Mouse (Mus musculus) spleen, adult 10 weeks (tissue): ENCODE data around the gene Set. TPM values are rescaled to one million over a fixed set of nuclear protein-coding genes. Genes with fewer than 3 reads are reported as not detected.

Experiments used
- polyA plus RNA-seq: library from polyadenylated mRNA; stranded (reverse); fragments of 350-450 nt; fragmentation: Illumina TruSeq; extraction: RNeasy Lipid Tissue Mini Kit (QIAGEN cat#74804); gene quantifications from one replicate; pipeline ENCODE4 v1.2.3, GENCODE M21; 2015; ENCODE audit warnings: low replicate concordance; ENCODE audit not compliant: insufficient read depth

The Set gene
- 534 TPM for polyA plus RNA-seq

DNA sequence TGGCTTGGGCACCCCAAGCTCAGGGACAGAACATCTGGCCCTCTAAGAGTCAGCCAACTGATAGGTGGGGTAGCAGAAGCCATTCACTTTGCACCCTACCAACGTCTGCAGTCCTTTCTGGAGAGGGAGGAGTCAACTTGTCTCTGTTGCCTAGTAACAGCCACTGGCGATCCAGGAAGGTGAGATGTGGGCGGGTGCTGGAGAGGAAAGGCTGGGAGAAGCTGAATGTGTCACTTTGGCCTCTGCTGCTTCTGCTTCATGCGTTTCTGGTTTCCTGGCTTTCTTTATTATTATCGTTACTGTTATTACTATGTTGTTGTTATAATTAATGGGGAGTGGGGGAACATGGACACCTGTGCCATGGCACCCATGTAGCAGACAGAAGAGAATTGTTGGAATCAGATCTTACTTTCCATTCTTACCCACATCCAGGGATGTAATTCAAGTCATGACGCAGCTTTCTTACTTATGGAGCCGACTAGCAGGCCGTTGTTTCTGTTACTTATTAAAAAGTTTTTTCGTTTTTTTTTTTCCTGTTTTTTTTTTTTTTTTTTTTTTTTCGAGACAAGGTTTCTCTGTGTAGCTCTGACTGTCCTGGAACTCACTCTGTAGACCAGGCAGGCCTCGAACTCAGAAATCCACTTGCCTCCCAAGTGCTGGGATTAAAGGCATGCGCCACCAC is at the start of gene Set:
TSS of gene Set (plus strand) at position 156 of the 682 bp plus-strand sequence.

DNA sequence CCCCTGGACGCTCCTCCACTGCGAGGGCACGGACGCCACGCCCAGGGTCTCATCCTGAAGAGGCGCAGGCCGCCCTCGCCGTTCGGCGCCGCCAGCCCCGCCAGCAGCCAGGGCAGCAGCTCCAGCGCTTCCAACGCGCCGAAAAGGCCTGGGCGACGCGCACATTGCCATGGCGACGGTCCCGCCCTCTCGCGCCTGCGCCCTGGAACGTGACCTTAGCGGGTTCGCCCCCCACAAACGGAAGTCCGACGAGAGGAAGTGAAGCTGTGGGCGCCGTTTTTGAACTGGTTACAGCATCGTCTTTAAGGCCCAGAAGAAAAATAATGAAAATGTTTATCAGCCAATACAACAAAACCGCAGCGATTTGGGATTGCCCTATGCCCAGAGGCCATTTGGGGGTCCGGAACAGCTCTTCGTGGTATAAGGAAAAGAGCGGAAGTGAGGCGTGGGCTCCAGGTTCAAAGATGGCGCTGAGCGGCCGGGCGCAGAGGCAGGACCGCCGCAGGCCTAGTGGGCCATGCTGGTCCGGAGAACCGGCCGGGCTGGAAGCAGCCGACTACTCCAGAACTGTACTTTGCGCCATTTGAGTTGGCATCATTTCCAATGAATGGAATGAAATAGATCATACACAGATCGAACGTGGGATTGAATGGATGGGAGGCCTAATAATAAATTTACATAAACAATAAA is 8.3 kb upstream of the Set start, which contains the start of gene Wdr34:
TSS of gene Wdr34 (minus strand) at position 183 of the 690 bp plus-strand sequence.

DNA sequence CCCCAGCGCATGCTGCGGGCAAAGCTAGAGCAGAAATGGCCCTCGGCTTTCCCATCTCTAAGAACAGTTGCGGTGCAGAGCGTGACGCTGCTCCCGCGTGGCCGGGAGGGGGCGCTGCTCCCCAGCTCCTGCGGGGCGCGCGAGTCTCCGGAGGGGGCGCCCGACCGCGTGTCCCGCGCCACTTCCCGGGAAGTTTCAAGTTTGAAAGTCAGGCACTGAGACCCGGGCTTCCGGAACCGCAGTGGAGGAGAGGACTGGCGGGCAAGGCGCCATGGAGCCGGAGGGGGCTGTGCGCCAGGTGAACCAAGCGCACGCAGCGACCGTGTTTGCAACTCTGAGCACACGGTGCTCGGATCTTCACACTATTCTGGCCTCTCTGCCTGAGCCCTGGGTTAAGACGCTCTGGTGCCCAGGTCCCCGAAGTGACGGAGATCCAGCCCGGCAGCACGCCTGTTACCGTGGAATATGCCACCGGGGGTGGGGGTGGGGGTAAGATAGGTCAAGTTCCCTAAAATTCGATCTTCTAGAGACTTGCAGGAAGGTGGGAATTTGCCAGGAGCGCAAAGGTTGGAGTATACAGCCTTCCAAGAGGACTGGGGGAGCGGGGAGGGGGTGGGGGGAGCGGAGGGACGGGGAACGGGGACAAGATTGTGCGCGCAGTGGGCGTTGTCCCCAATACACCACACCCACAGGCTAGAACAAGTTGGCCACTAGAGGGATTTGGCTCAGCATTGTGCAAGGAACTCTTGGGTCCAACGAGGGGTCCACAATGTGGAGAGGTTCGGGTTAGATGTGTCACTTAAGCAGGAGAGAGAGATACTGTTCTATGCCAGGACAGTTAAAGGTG is 20.5 kb downstream of the Set start, which contains the start of gene Pkn3:
TSS of gene Pkn3 (plus strand) at position 183 of the 847 bp plus-strand sequence.

DNA sequence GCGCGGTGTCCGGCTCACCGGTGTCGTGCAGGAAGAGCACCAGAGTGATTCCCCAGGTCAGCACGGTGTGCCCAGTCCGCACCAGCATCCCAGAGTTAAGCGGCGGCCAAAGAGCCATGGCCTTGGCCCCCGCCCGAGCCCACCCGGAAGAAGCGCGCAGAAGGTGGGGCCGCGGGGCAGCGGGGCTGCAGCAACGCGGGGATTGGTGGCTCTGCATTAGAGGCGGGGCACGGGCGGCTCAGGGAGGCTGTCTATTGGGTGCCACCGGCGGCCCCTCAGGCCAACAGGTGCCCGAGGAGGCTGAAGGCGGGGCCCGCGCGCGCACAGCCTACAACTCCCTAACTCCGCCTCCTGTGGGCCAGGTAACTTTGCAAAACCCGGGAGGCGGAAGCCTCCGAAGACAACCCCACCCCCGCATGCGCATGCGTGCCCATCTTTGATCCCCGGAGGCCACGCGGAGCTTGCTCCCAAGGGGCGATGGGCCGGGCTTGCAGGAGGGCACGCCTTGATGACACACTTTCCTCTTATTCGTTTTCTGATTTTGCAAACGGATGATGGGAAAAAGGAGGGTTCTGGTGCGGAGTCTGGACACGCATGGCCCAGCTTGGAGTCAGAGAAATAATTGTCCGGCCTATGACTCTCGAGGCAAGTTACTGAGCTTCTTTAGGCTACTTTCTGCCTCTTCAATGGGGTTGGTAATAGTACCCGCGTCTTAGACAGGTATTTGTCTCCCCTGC is 36.5 kb downstream of the Set start, which contains the start of gene Zdhhc12:
TSS of gene Zdhhc12 (minus strand) at position 178 of the 737 bp plus-strand sequence.

Other genes with a start within 250 kb of the Set start
- 21.8 TPM for gene Urm1, start 237.3 kb upstream of the Set start, polyA plus RNA-seq
- gene Cercam, start 188.2 kb upstream of the Set start, polyA plus RNA-seq: 1.9 TPM
- 49.3 TPM for gene Odf2, start 168.2 kb upstream of the Set start, polyA plus RNA-seq
- gene Gle1, start 122.0 kb upstream of the Set start, polyA plus RNA-seq: 47.2 TPM
- gene Sptan1, start 91.8 kb upstream of the Set start, polyA plus RNA-seq: 111 TPM
- gene Wdr34, start 8.5 kb upstream of the Set start, polyA plus RNA-seq: 0.88 TPM
- 1.2 TPM for gene Pkn3, start 20.3 kb downstream of the Set start, polyA plus RNA-seq
- 4.9 TPM for gene Zdhhc12, start 36.3 kb downstream of the Set start, polyA plus RNA-seq
- 30.0 TPM for gene Zer1, start 67.2 kb downstream of the Set start, polyA plus RNA-seq
- 42.2 TPM for gene Tbc1d13, start 76.4 kb downstream of the Set start, polyA plus RNA-seq
- gene Endog, start 114.1 kb downstream of the Set start, polyA plus RNA-seq: 1.2 TPM
- 8.9 TPM for gene Spout1, start 121.1 kb downstream of the Set start, polyA plus RNA-seq
- gene Kyat1, start 148.5 kb downstream of the Set start, polyA plus RNA-seq: 5.0 TPM
- gene Lrrc8a, start 180.3 kb downstream of the Set start, polyA plus RNA-seq: 9.8 TPM
- 1.5 TPM for gene Gm28035, start 183.2 kb downstream of the Set start, polyA plus RNA-seq
- 27.3 TPM for gene Phyhd1, start 208.8 kb downstream of the Set start, polyA plus RNA-seq
- not detected for gene Gm28038, start 223.7 kb downstream of the Set start, polyA plus RNA-seq
- 8.9 TPM for gene Dolk, start 229.0 kb downstream of the Set start, polyA plus RNA-seq
- 24.6 TPM for gene Nup188, start 229.0 kb downstream of the Set start, polyA plus RNA-seq